Mouse (Mus musculus): ENCODE measurements around the gene C1ql1.

GRCm38 (mm10) chr11:102978052-102978666 is 31.7 kb upstream of the C1ql1 start:
- TF ChIP-seq POLR2A (IDR thresholded peaks at IDR 0.05; ENCODE audit: extremely low read depth, insufficient read depth, low read length): no peak
- no peak for TF ChIP-seq CTCF (IDR thresholded peaks at IDR 0.05; ENCODE audit: low read depth, low read length)
